Mouse (Mus musculus) cerebellum, postnatal 25 days (tissue): ENCODE measurements at regions not wholly inside any gene's neighbourhood (a gene's known extent, or its start where the extent isn't known, plus 50 kb on each side); places are given as distances from the start of the nearest gene placed in this dataset.

ENCODE experiments used
- DNase-seq, 2 experiments: peaks; one replicate each; pipeline ENCODE4 v3.0.0; 2021; ENCODE audit warnings: mixed read lengths in 2 of 2

DNA sequence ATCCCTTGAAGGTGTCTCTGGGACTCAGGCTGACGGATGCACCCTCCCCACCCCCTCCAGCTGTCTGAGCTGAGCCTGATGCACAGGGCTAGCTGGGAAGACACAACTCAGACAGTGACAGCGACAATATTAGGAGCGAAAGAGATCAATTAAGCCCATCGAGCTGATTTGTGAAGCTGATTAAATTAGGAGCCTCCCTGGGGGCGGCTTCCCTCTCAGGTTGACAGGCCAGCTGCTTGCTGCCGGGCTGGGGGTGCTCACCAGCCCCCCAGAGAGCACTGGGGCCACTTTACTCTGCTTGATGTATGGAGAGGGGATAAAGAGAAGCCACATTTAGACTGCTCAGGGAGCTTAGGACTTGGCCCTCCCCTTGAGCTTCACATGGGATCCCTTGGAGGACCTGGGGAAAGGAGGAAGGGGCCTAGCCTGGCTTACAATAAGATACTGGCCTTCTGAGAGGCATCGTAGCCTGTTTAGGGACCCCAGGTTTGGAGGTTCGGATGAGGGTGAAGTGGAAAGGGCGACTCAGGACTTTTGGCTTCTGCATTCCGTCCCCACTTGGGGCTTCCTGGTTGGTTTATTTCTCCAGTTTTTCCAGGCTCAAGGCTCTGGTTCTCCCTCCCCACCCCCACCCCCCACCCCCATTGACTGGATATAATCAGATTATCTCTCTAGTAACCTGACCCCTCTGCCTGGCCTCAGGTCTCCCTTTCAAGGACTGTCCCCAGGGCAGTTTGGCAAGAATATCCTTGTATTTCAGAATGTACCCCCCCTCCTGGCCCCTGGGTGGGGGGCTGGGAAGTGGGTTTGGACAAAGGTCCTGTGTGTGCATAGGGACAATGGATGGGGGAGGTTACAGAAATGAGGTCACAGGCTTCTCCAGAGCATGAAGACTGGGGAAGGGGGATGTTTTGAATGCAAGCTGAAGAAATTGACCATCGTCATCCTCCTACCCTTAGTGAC is 283.4 kb downstream of the Rps24 start:
- DNase-seq = no peak

- DNase-seq = no peak
Measured at GRCm38 (mm10) chr14:24771663-24772062, 284.7 kb downstream of the Rps24 start.

- no peak for DNase-seq
Measured at GRCm38 (mm10) chr14:24772129-24772528, 285.2 kb downstream of the Rps24 start.

DNA sequence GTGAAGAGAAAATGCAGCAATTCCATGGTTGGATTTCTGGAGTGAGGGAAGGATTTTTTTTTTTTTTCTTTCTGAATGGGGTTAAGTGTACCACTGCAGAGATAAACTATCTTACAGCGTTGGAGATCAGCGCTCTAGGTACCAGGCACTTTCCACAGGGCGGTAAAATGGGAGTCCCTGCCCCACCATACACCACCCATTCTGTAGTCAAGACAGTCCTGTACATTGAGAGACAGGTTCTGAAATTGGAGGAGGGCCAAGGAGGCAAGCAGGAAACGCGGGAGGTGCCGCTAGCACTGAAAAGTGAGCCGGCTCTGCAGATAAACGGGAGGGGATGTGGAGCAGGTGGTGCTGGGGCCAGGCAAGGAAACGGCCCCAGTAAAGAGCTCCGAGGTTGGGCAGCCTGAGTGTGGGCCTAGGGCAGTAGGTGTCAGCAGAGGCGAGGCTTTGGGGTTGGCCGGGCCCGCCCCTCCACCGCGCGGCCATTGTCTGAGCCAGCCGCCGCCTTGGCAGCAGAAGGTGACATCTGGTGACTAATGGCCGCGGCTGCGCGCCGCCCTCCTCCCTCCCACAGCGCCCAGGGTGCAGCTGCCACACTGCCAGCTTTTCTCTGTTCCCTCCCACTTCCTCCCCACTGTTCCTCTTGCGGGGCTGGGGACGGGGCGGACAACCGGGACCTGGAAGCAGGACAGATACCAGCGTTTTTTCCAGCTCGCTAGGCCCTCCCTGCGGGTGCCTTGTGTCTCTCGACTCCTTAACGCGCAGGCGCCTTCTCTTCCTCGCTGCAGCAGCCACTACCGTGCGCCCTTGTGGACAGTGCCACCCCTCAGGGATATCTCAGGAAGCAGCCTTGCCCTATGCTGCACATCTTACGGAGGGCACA is 292.1 kb downstream of the Rps24 start:
- peak; percentile 94 to 95 for DNase-seq

DNA sequence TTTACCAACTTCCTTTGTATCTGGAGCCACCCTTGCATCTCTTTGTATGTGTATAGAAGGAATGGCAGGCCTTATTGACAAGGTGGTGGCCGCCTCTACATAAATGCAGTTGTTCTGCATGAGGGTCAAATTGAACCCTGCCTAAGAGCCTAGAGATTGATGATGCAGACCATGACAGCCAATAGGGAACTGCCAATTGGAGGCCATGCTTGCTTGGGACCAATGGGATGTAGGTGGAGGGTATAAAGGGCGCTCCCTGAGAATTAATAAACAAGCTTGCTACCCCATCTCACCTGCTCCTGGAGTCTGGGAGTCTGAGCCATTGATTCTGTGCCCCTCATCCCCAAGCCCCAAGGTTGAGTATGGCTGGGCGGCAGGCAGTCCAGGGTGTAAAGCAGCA is 294.7 kb downstream of the Rps24 start:
- no peak for DNase-seq

DNA sequence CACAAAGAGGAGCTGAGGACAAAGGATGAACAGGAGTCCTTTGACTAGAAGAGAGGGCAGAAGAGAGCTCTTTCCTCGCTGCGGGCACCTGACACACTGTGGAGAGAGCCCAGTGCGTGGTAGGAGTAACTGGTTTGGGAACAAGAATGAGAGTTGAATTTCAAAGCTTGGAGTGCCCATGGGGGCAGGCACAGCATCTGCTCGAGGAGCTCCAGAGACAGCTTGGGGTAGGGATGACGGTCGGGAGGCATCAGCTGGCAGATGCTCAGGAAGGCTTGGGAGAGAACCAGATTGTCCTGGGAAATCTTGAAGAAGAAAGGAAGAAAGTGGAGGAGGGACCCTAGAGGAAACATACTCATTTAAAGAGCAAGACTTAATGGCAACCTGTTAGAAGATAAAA is 297.0 kb downstream of the Rps24 start:
- no peak for DNase-seq

DNA sequence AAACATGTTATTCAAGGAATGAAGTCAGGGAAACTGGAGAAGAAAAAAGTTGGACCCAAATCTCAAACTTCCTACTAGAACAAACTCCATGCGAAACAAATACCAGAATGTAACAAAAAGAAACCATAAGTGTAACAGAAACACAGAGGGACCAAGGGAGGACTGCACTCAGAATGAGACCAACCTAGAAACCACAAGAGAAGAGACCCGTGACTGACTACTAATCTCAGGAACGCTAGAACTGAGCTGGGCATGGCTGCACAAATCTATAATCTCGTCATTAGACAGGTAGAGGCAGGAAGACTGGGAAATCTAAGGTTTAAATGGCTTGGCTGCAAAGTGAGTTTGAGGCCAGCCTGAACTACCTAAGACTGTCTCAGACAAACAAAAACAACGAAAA is 298.5 kb downstream of the Rps24 start:
- no peak for DNase-seq

DNA sequence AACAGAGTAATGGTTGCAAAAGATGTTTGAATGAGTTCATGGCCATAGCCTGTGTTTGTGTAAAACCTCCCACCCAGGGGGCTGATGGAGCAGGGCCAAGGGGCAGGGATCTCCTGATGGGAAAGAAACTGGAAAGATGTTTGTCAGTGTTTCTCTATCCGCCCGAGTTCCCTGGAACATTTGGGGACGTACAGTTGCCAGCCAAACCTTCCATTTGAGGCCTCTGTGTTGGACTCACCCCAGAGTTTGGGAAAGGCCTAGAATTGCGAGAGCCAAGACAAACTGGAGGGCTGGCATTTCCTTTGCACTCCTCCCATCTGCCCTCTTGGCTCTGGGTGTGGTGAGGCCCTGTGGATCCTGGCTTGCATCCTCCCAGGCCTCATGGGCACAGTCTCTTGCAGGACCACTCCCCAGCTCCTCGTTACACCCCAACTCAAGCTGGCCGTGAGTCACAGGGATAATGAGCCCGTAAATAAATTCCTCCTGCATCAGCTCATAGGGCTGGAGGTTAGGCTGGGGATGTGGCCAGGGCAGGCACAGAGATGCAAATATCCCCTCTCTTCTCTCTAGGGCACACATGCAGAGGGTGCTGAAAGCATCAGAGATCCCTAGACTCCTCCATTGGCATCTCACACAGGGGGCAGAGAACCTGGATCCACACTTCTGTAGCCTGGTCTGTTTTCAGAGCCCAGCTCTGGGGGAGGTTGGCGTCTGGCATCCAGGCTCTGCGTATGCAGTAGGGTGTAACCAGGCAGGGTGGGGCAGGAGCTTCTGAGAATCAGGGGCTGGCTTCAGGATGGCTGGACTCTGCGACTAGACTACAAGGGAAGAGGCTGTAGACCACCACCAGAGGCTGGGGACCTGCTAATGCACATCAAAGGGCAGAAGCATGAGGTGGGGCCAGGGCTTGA is 306.7 kb downstream of the Rps24 start:
- DNase-seq = peak; percentile 86

DNA sequence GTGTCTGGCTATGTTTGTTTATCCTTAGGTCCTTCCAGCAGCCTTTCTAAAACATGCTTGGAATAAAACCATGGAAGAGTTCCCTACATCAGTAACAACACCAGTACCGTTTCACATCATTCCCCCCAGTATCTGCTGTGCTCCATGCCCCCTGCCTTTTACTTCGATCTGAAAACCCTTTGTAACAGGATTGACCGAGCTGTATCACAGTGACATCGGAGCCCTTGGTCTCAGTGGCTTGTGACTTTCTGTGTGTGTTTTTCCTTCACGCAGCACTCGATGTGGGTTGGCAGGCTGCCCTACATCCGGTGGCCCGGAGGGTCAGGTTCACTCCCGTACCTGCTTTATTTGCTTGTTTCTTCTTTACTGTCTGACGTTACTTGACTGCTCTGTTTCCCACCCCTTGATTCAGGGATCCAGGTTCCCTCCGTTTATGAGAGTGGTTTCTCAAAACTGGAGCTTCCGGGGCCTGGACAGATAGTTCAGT is 307.5 kb downstream of the Rps24 start:
- peak; percentile 48 to 58 for DNase-seq

- no peak for DNase-seq
Measured at GRCm38 (mm10) chr14:24797494-24797893, 310.6 kb downstream of the Rps24 start.

- DNase-seq = no peak
Measured at GRCm38 (mm10) chr14:24798066-24798465, 311.1 kb downstream of the Rps24 start.

- no peak for DNase-seq
Measured at GRCm38 (mm10) chr14:24803001-24803655, 316.2 kb downstream of the Rps24 start.

DNA sequence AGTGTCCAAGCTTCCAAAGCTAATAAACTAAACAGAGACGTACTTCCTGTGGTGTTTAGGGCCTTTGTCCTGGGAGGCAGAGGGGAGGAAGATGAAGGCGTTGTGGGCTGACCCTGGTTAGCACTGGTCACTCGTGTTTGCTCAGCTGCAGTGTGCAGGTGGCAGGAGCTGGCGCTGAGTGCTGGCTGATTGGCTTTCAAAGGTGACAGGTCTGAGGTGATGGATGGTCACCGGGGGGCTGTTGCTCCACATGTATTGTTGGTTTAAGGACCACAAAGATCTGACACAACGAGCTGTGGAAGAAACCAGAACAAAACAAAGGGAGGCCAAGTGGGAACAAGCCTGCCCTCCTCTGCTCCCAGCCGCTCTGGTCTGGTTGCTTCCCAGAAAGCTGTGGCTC is 320.1 kb downstream of the Rps24 start:
- no peak for DNase-seq

DNA sequence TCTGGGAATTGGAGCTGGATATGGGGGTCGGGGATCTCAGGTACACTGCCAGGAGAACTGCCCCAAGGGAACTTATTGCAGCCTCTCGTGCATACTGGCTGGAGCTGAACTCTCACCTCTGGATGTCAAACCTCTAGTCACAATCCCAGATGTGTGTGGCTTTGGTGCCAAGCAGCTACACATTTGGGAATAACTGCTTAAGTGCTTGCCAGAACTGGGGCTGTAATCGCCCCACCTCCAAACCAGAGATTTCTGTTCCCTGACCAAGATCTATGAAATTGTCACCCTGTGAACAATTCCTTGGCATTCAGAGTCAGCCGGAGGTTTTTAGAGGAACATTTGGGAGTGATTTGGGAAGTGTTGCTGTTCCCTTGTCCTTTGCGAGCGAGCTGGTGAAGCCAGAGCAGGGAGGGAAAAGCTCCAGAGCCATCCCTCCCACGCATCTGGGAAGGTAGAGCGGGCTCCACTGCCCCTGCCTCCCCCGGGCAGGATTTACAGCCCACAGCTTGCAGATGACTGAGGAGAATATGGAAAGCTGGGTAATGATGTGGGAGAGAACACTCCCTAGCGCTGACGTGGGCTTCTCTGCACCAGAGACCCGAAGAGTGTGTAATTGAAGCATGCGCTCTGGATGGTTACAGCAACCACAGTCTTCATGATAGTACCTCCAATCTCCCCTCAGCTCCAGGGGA is 336.1 kb downstream of the Rps24 start:
- no peak for DNase-seq

DNA sequence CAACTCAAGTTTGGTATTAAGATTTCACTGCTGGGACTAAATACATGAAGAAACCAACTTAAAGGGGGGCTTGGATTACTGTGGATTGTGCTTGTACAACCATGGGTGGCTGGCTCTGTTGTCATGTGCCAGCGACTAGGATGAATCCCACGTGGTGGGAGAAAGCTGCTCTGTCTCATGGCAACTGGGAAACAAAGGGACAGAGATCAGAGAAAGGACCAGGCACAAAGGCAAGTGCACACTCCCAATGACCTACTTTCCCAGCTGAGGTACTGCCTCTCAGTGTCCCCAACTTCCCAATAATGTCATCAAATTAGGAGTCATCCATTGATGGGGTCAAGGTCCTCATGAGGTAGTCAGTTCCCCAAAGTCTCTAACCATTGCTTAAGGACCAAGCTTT is 337.4 kb downstream of the Rps24 start:
- no peak for DNase-seq

DNA sequence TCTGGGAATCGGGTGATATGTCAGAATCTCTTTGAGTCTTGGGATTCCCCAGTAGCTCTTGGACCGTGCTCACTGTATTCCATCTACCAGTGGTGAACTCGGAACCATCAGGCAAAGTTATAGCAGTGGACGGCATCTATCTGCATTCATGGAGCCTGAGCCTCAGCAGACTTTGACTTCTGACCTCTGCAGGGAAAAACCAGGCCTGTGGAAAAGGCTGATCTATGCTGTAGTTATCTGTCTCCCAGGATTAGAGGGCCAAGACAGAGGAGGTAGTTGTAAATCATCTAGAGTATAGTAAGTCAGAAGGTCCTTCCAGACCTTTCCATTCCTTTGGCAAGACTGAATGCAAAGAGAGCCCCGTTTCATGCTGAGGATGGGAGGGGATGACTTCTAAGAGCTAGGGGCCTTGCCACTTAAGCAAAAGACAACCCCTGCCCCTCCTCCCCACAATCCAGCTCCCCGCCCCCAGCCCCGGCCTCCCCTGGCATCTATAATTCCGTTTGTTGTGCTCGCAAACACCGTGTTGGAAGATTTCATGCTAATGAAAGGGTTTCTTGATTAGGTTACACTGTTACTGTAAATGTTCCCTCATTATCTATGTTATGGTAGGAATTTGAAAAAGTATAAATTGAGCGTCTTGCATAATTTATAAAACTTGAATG is 338.9 kb downstream of the Rps24 start:
- no peak for DNase-seq

DNA sequence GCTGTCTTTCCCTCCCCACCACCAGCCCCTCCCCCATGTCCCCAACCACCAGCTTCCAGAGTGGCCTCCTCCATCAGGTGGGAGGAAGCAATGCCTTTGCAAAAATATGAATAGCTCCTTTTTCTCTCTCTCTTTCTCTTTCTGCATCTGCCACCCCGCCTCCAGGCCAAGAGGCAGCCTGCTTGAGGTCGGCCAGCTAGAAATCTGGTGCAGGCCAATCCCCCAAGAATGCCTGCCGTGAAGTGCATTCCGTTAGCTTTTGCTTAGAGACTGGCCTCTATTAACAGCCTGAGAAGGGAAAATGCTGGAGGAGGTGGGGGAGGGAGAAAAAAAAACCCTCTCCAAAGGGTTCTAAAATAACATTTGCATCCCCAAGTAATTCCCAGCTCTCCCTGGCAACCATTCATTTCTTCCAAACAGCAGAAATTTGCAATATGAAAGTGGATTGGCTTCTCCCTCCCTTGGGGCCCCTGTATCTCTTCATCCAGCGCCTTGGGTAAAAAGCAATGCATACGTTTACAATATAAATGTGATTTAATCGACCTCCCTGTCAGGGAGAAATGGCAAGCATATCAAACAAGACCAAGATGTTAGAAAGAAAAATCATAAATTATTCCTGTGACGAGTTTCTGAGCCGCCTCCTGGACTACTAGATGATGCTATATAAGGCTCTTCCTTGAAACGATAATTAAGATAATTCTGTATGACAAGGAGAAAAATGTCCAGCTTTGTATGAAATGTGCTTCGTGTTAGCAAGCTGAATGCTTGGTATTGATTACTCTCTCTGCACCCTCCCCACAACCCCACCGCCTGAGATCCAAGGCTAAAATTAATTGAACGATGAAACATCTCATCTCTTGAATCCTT is 339.8 kb downstream of the Rps24 start:
- peak in 1 of 2 experiments; percentile 48 for DNase-seq

DNA sequence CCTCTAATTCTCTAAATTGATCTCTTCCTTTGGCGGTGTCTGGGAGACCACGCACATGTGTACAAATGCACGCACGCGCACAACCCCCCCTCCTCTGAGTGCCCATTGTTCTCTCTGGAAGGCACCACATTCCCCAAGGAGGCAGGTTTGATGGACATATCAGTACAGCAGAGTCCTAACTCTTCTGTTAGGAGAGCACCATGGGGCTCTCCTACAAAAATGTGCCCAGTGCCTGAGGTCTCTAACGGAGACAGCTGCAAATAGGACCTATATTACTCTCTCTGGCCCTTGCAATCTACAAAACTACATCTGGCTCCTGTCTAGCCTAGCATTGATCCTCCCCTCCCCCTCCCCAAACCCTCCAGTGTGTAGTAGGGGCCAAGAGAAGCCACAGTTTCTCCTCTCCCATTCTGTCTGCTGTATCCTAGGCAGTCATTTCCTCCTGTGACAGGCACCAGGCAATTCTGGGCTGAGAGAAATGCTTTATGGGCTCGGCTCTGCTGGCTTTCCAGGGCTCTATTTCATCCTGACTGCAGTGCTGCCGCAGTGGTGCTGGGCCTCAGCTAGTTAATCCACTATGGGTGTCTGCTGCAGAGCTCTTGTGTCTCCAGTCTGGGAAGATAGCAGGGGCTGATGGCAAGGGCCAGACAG is 340.6 kb downstream of the Rps24 start:
- no peak for DNase-seq

- no peak for DNase-seq
Measured at GRCm38 (mm10) chr14:24829001-24829400, 342.1 kb downstream of the Rps24 start.
